Mouse (Mus musculus) forebrain, embryonic 14.5 days (tissue): ENCODE data around the gene Akap1. TPM values are rescaled to one million over a fixed set of nuclear protein-coding genes. Genes with fewer than 3 reads are reported as not detected.
A peak's percentile ranks its signal among the peaks of the same experiment; 100 is the strongest.

ENCODE experiments used
- ATAC-seq: fragments of 200-750 bp; cut with Nextera tagmentation; 2 replicates; pipeline ENCODE4 v1.8.0; 2017; ENCODE audit warnings: mild to moderate bottlenecking, moderate library complexity
- DNase-seq: peaks from one replicate; pipeline ENCODE4 v3.0.0-alpha.2; 2015; ENCODE audit warnings: low spot score
- H3K27ac ChIP-seq: fragments of 300-500 bp; sonication (generic); 2 replicates; pipeline ENCODE4 v1.5.1; 2014; ENCODE audit warnings: low read depth, mild to moderate bottlenecking, control low read depth, low read length, moderate library complexity
- H3K27me3 ChIP-seq: fragments of 300-500 bp; sonication (generic); replicated peaks from 2 replicates; pipeline ENCODE4 v1.6.1; 2014; ENCODE audit warnings: low read length, control low read depth, mixed read lengths; ENCODE audit not compliant: control insufficient read depth, insufficient read depth
- H3K36me3 ChIP-seq: fragments of 300-500 bp; sonication (generic); 2 replicates; pipeline ENCODE4 v1.6.1; 2014; ENCODE audit warnings: low read length, control low read depth; ENCODE audit not compliant: control insufficient read depth, insufficient read depth
- H3K4me1 ChIP-seq: fragments of 300-500 bp; sonication (generic); 2 replicates; pipeline ENCODE4 v1.6.1; 2014; ENCODE audit warnings: antibody characterized with exemption, low read length, control low read depth; ENCODE audit not compliant: control insufficient read depth, insufficient read depth
- H3K4me2 ChIP-seq: fragments of 300-500 bp; sonication (generic); 2 replicates; pipeline ENCODE4 v1.6.1; 2014; ENCODE audit warnings: mild to moderate bottlenecking, control low read depth, low read length
- H3K4me3 ChIP-seq: fragments of 300-500 bp; sonication (generic); 2 replicates; pipeline ENCODE4 v1.5.1; 2014; ENCODE audit warnings: low read depth, low read length, control low read depth
- H3K9ac ChIP-seq: fragments of 300-500 bp; sonication (generic); 2 replicates; pipeline ENCODE4 v1.6.1; 2014; ENCODE audit warnings: mild to moderate bottlenecking, low read length, control low read depth, moderate library complexity
- H3K9me3 ChIP-seq: fragments of 300-500 bp; sonication (generic); replicated peaks from 2 replicates; pipeline ENCODE4 v1.6.1; 2016; ENCODE audit warnings: low read length, control low read depth, mixed read lengths; ENCODE audit not compliant: control insufficient read depth
- WGBS: fragments of 180-500 bp; shearing (Covaris S2); extraction: QIAGEN DNeasy Blood & Tissue Kit; methylation state at CpG from one replicate; pipeline ENCODE4 v1.1.7; 2014; 5-methylcytosine and 5-hydroxymethylcytosine counted together
- polyA plus RNA-seq: library from polyadenylated mRNA; unstranded; fragments of >200 nt; fragmentation: Nextera tagmentation; extraction: Ambion mirVana; gene quantifications from 2 replicates; pipeline ENCODE4 v1.2.1, GENCODE M21; 2014

The Akap1 gene
- polyA plus RNA-seq, 1 experiment from 2014 or later, result 18.7 TPM

DNA sequence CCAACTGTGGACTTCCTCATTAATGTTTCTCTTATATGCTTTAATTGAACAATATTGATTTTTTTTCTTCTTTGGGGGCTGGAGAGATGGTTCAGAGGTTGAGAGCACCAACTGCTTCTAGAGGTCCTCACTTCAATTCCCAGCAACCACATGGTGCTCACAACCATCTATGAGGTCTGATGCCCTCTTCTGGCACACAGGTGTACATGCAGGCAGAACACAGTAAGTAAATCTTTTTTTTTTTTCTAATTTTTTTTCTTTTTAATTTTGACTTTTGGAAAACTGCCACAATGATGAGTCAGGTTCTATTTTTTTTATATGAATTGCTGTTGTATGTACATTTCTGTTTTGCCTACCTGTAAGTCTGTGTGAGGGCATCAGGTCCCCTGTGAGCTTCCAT lies 35.9 kb downstream of the Akap1 start:
- Histone ChIP-seq H3K27ac (no peak overlapping the region), H3K9me3 (no peaks in the 10 kb centered on the region), H3K9ac (no peak overlapping the region), H3K27me3 (no peaks in the 10 kb centered on the region), H3K4me3 (no peak overlapping the region), H3K36me3 (peaks cover 23% of the 10 kb centered on the region), H3K4me1 (no peaks in the 10 kb centered on the region), H3K4me2 (no peak overlapping the region)
- no peak for ATAC-seq
- no peak for DNase-seq

DNA sequence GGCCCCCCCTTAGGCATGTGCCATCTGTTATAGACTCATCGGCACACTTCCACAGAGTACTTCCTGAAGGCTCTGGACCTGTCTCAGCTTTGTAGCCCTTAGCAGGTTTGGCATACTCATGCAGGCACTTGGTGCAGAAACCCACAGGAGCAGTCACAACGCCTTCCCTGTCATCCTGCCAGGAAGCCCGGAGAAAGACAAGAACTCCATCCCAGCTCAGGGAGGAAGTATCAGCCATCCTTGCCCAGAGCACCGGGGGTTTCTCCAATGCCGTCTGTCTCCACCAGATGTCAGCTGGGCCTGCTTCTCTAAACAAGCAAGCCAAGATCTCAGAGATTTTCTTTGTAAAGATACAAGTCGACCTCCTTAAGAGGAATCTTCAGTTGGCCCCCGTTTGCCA lies 38.5 kb downstream of the Akap1 start:
- no peak overlapping the region for H3K9ac ChIP-seq
- H3K27me3 ChIP-seq, result no peaks in the 10 kb centered on the region
- no peak overlapping the region for H3K4me2 ChIP-seq
- H3K4me3 ChIP-seq, result no peak overlapping the region
- H3K4me1 ChIP-seq, result peaks cover 11% of the 10 kb centered on the region
- H3K36me3 ChIP-seq, result peaks cover 7% of the 10 kb centered on the region; the same call in 1 of the 2 replicates
- WGBS, result 54% methylated on average over 7 of the region's 7 CpGs
- H3K9me3 ChIP-seq, result no peaks in the 10 kb centered on the region
- ATAC-seq, result no peak
- no peak overlapping the region for H3K27ac ChIP-seq
- DNase-seq, result peak; percentile 59

DNA sequence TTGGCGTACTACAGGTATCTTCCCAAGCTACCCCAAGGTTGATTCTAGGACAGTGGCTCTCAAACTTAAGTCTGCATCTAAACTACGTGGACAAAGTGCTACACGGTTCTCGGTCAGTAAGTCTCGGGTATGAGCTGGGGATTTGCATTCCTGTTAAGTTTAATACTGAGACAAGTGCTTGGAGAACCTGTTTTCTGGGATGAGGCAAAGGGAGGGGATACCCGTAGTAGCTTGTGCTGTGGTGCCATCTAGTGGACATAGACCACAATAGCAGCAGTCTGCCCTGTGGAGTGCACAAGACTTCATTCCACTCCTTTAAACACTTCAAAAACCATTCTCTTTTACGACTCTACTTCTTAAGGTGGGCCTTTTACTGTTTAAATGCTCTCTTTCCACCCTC lies 41.4 kb downstream of the Akap1 start:
- H3K9me3 ChIP-seq, result no peaks in the 10 kb centered on the region
- no peak overlapping the region for H3K27ac ChIP-seq
- peaks cover 15% of the 10 kb centered on the region for H3K4me1 ChIP-seq
- WGBS, result 1% methylated on average over 7 of the region's 7 CpGs
- H3K9ac ChIP-seq, result no peak overlapping the region
- no peaks in the 10 kb centered on the region for H3K36me3 ChIP-seq
- DNase-seq, result peak; percentile 94
- peak overlapping the region; percentile 1; the same call in 1 of the 2 replicates for H3K4me3 ChIP-seq
- no peaks in the 10 kb centered on the region for H3K27me3 ChIP-seq
- peak; percentile 78 for ATAC-seq
- H3K4me2 ChIP-seq, result peak overlapping the region; percentile 41

DNA sequence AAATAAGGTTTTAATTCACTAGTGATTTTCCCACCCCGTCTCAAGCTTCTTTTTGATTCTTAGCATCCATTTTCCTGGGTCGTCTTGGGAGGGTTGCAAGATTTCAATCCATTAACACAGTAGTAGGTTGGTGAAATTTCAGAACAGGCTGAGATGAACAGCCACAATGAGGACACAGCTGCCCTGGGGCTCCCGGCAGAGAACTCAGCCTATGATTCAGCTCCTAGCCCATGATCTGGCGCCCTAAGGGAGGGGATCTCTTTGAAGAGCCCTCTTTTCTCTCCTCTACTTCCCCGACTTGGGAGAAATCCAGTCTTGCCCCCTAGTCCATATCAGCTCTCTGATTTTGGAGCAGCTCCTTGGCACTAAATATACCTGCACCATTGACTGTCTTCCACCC lies 41.9 kb downstream of the Akap1 start:
- peak; percentile 47 for DNase-seq
- Histone ChIP-seq H3K4me3 (peak overlapping the region; percentile 1; the same call in 1 of the 2 replicates), H3K27ac (no peak overlapping the region), H3K27me3 (no peaks in the 10 kb centered on the region), H3K4me2 (peak overlapping the region; percentile 41), H3K4me1 (peaks cover 15% of the 10 kb centered on the region), H3K36me3 (no peaks in the 10 kb centered on the region), H3K9me3 (no peaks in the 10 kb centered on the region), H3K9ac (no peak overlapping the region)
- ATAC-seq, result peak; percentile 43; the same call in 1 of the 2 replicates
- 16% methylated on average over 5 of the region's 5 CpGs for WGBS

DNA sequence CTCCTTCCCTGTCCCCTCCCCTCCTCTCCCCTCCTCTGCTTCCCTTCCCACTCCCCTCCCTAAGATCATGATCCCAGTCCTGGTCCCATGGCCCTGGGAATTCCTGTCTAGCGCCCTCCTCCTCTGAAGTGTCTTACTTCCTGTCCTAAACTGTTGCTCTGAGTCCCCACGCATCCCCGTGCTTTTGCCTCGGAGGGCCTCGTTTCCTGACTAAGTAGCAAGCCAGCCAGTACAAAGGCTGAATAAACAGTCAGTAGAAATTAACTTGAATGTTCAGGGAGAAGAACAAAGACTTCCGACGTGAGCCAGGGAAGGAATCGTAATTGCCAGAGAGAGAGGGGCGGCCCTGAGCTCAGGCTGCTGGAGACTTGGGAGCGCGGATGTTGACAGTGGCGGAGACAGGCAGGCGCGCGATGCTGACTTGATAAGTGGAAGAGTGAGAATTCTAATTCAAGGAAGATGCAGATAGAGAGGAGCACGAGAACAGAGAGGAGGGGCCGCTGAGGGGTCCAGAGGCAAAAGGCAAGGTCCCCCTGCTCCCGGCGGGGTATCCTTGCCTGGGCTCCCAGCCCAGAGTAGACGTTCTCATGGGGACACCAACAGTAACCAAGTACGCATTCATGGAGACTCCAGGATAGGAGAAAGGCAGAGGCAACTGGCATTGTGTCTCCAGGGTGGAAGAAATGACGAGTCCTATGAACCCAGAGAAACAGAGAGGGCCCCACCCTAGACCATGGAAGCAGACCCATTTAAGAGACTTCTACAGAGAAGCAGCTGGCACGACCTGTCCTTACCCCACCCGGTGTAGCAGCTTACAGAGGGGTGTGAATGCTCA lies 43.4 kb downstream of the Akap1 start:
- H3K36me3 ChIP-seq, result no peaks in the 10 kb centered on the region
- H3K27ac ChIP-seq, result peak overlapping the region; percentile 35; the same call in 1 of the 2 replicates
- peak overlapping the region; percentile 33 for H3K4me2 ChIP-seq
- peaks cover 15% of the 10 kb centered on the region for H3K4me1 ChIP-seq
- no peaks in the 10 kb centered on the region for H3K9me3 ChIP-seq
- 5% methylated on average over 24 of the region's 24 CpGs for WGBS
- peak; percentile 49 for ATAC-seq
- H3K4me3 ChIP-seq, result no peak overlapping the region
- no peaks in the 10 kb centered on the region for H3K27me3 ChIP-seq
- DNase-seq, result peak; percentile 76
- peak overlapping the region; percentile 42 for H3K9ac ChIP-seq

DNA sequence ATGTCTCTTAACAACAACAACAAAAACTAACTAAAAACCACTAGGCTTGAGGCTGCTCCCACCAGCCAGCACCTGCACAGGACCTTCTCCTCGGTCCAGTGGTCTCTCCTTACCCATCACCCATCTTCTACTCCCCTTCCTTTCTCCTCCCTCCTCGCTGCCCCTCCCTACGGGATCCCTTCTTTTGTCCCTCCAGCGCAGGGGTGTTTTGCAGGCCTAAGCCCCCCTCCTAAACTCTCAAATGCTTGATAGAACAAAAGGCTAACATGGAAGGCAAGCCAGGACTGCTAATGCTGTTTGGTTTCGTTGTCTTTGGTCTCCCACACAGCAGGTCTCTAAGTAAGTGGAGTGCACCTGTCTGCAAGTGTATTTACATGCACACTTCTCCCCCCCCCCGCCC lies 44.1 kb downstream of the Akap1 start:
- Histone ChIP-seq H3K36me3 (no peaks in the 10 kb centered on the region), H3K4me1 (peaks cover 15% of the 10 kb centered on the region), H3K4me2 (no peak overlapping the region; the same call in 1 of the 2 replicates), H3K9ac (no peak overlapping the region; the same call in 1 of the 2 replicates), H3K4me3 (no peak overlapping the region), H3K27ac (peak overlapping the region; percentile 35; the same call in 1 of the 2 replicates), H3K9me3 (no peaks in the 10 kb centered on the region), H3K27me3 (no peaks in the 10 kb centered on the region)
- ATAC-seq, result peak; percentile 19; the same call in 1 of the 2 replicates
- 3% methylated on average over 6 of the region's 6 CpGs for WGBS
- no peak for DNase-seq

DNA sequence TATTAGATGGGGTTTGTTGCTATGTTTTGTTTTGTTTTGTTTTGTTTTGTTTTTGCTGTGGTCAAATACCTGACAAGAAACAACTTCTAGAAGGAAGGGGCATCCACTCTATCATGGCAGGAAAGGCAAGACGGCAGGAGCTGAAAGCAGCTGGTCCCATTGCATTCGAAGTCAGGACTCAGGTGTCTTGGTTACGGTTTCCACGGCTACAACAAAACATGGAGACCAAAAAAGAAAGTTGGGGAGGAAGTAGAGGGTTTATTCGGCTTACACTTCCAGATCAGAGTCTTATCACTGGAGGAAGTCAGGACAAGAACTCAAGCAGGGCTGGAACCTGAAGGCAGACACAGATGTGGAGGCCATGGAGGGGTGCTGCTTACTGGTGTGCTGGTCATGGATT lies 47.3 kb downstream of the Akap1 start:
- H3K36me3 ChIP-seq, result no peaks in the 10 kb centered on the region
- no peak overlapping the region for H3K9ac ChIP-seq
- whole genome bisulfite sequencing, result 73% methylated on average over 5 of the region's 5 CpGs
- ATAC-seq, result no peak
- H3K27ac ChIP-seq, result no peak overlapping the region
- no peaks in the 10 kb centered on the region for H3K9me3 ChIP-seq
- H3K4me3 ChIP-seq, result no peak overlapping the region
- H3K4me1 ChIP-seq, result peaks cover 9% of the 10 kb centered on the region; the same call in 1 of the 2 replicates
- H3K4me2 ChIP-seq, result no peak overlapping the region
- H3K27me3 ChIP-seq, result no peaks in the 10 kb centered on the region
- DNase-seq, result no peak

DNA sequence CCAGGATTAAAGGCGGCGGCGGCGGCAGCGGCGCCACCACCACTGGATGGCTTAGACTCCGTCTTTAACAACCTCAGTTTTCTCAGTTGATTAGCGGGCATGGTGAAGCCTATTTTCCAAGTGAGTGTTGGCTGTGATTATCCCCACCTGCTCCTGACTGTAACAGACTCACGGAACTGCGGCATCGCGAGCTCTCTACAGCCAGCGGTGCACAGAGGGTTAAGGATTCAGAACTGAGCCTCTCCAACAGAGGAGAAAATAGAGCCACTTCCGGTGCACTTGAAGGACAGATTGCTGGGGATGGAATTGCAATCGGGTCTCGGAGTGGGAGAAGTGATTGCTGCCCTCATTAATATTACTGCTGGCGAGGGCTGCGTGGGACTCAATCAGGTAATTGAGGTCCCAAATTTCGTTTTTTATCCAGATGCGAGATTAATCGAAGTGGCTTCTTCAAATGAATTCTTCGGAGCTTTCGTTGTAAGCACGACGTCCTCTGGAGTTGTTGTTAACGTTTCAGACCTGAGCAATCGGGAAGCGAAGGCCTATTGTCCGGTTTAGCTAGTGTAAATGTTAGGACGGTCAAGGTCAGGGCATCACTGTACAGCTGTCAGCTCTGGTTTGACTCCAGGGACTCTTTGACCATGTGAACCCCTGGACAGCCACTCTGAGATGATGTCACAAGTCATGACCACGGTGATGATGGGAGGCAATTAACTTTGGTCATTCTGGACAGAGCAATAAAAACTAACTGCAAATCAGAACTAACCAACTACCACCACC lies 61.0 kb downstream of the Akap1 start:
- no peaks in the 10 kb centered on the region for H3K9me3 ChIP-seq
- H3K36me3 ChIP-seq, result no peaks in the 10 kb centered on the region
- H3K9ac ChIP-seq, result 0 out of 2 replicates have a peak overlapping the region, but pooled peaks have one; percentile 10
- no peak overlapping the region for H3K4me3 ChIP-seq
- H3K4me1 ChIP-seq, result no peaks in the 10 kb centered on the region
- H3K27ac ChIP-seq, result no peak overlapping the region
- ATAC-seq (no peak), DNase-seq (peak; percentile 56)
- no peaks in the 10 kb centered on the region for H3K27me3 ChIP-seq
- WGBS, result 68% methylated on average over 31 of the region's 31 CpGs
- peak overlapping the region; percentile 27 for H3K4me2 ChIP-seq
